Mouse (Mus musculus) testis, adult 2 months (tissue): ENCODE results near the gene Fbxo24.

ENCODE experiments used
- CTCF ChIP-seq: fragments of 200-500 bp; IDR thresholded peaks from 2 replicates; pipeline ENCODE4 v1.5.1; 2012; ENCODE audit warnings: low read depth, mild to moderate bottlenecking, inconsistent platforms, low read length, moderate library complexity; ENCODE audit not compliant: control insufficient read depth, insufficient read depth, insufficient replicate concordance
- POLR2A ChIP-seq: fragments of 200-500 bp; IDR thresholded peaks from 2 replicates; pipeline ENCODE4 v1.6.1; 2012; ENCODE audit warnings: low read depth, mild to moderate bottlenecking, inconsistent platforms, low read length, moderate library complexity; ENCODE audit not compliant: control insufficient read depth

- no peak for TF ChIP-seq CTCF
- no peak for TF ChIP-seq POLR2A
These were observed 42.8 kb upstream of the Fbxo24 start for GRCm38 (mm10) chr5:137671443-137672240.
